Mouse (Mus musculus): ENCODE measurements around the gene Sumo1. TPM values are rescaled to one million over a fixed set of nuclear protein-coding genes. Genes with fewer than 3 reads are reported as not detected.

Gene Sumo1
- polyA plus RNA-seq, 1 experiment from 2014 or later: 375 TPM

GRCm38 (mm10) chr1:59602531-59603416, 67.9 kb downstream of the Sumo1 start:
- no peak overlapping the region for H3K9ac ChIP-seq (replicated peaks; ENCODE audit: low read length)
- ATAC-seq (ENCODE audit: low FRiP score, low TSS enrichment): no peak
- H3K27me3 ChIP-seq (ENCODE audit: insufficient read depth, low read length): no peaks in the 10 kb centered on the region
- WGBS: 50% methylated on average over 11 of the region's 11 CpGs
- H3K9me3 ChIP-seq (ENCODE audit: low read length): no peaks in the 10 kb centered on the region
- no peak overlapping the region for H3K4me3 ChIP-seq (ENCODE audit: low read length)
- no peak overlapping the region for H3K27ac ChIP-seq (ENCODE audit: low read length)
- no peak overlapping the region for H3K4me2 ChIP-seq (replicated peaks; ENCODE audit: low read depth, low read length)
- H3K4me1 ChIP-seq (ENCODE audit: insufficient read depth, low read length): no peaks in the 10 kb centered on the region
- H3K36me3 ChIP-seq (ENCODE audit: insufficient read depth, low read length): no peaks in the 10 kb centered on the region

GRCm38 (mm10) chr1:59595609-59596008, 75.0 kb downstream of the Sumo1 start:
- WGBS: 48% methylated on average over 9 of the region's 9 CpGs
- Histone ChIP-seq H3K27ac (ENCODE audit: low read length) (0 out of 2 replicates have a peak overlapping the region, but pooled peaks have one; percentile 37), H3K4me1 (ENCODE audit: insufficient read depth, low read length) (peaks cover 22% of the 10 kb centered on the region), H3K9me3 (ENCODE audit: low read length) (no peaks in the 10 kb centered on the region), H3K27me3 (ENCODE audit: insufficient read depth, low read length) (0 out of 2 replicates have a peak, but pooled peaks cover 2% of the 10 kb centered on the region), H3K4me3 (ENCODE audit: low read length) (no peak overlapping the region), H3K9ac (replicated peaks; ENCODE audit: low read length) (no peak overlapping the region), H3K36me3 (ENCODE audit: insufficient read depth, low read length) (no peaks in the 10 kb centered on the region), H3K4me2 (replicated peaks; ENCODE audit: low read depth, low read length) (no peak overlapping the region)
- no peak for ATAC-seq (ENCODE audit: low FRiP score, low TSS enrichment)

- Histone ChIP-seq H3K9ac (replicated peaks; ENCODE audit: low read length) (no peak overlapping the region), H3K36me3 (ENCODE audit: insufficient read depth, low read length) (no peaks in the 10 kb centered on the region), H3K27ac (ENCODE audit: low read length) (0 out of 2 replicates have a peak overlapping the region, but pooled peaks have one; percentile 37), H3K9me3 (ENCODE audit: low read length) (no peaks in the 10 kb centered on the region), H3K27me3 (ENCODE audit: insufficient read depth, low read length) (0 out of 2 replicates have a peak, but pooled peaks cover 2% of the 10 kb centered on the region), H3K4me3 (ENCODE audit: low read length) (no peak overlapping the region), H3K4me2 (replicated peaks; ENCODE audit: low read depth, low read length) (no peak overlapping the region), H3K4me1 (ENCODE audit: insufficient read depth, low read length) (peaks cover 31% of the 10 kb centered on the region)
- WGBS: 38% methylated on average over 11 of the region's 11 CpGs
- ATAC-seq (ENCODE audit: low FRiP score, low TSS enrichment): peak; percentile 83
Observed at GRCm38 (mm10) chr1:59594586-59595266, 75.9 kb downstream of the Sumo1 start.

GRCm38 (mm10) chr1:59593622-59594035, 77.0 kb downstream of the Sumo1 start:
- Histone ChIP-seq H3K27me3 (ENCODE audit: insufficient read depth, low read length) (0 out of 2 replicates have a peak, but pooled peaks cover 2% of the 10 kb centered on the region), H3K27ac (ENCODE audit: low read length) (no peak overlapping the region; the same call in 1 of the 2 replicates), H3K4me1 (ENCODE audit: insufficient read depth, low read length) (peaks cover 32% of the 10 kb centered on the region), H3K4me2 (replicated peaks; ENCODE audit: low read depth, low read length) (no peak overlapping the region), H3K9me3 (ENCODE audit: low read length) (no peaks in the 10 kb centered on the region), H3K9ac (replicated peaks; ENCODE audit: low read length) (no peak overlapping the region), H3K4me3 (ENCODE audit: low read length) (no peak overlapping the region), H3K36me3 (ENCODE audit: insufficient read depth, low read length) (no peaks in the 10 kb centered on the region)
- 71% methylated on average over 2 of the region's 2 CpGs for WGBS
- no peak for ATAC-seq (ENCODE audit: low FRiP score, low TSS enrichment)

GRCm38 (mm10) chr1:59592876-59593275, 77.8 kb downstream of the Sumo1 start:
- Histone ChIP-seq H3K9ac (replicated peaks; ENCODE audit: low read length) (no peak overlapping the region), H3K27me3 (ENCODE audit: insufficient read depth, low read length) (0 out of 2 replicates have a peak, but pooled peaks cover 2% of the 10 kb centered on the region), H3K9me3 (ENCODE audit: low read length) (no peaks in the 10 kb centered on the region), H3K4me1 (ENCODE audit: insufficient read depth, low read length) (peaks cover 32% of the 10 kb centered on the region), H3K4me3 (ENCODE audit: low read length) (peak overlapping the region; percentile 21; the same call in 1 of the 2 replicates), H3K36me3 (ENCODE audit: insufficient read depth, low read length) (no peaks in the 10 kb centered on the region), H3K4me2 (replicated peaks; ENCODE audit: low read depth, low read length) (peak overlapping the region; percentile 32; the same call in 1 of the 2 replicates), H3K27ac (ENCODE audit: low read length) (no peak overlapping the region)
- no peak for ATAC-seq (ENCODE audit: low FRiP score, low TSS enrichment)
- WGBS: 41% methylated on average over 12 of the region's 12 CpGs

- H3K4me1 ChIP-seq (ENCODE audit: insufficient read depth, low read length): peaks cover 32% of the 10 kb centered on the region
- H3K9me3 ChIP-seq (ENCODE audit: low read length): no peaks in the 10 kb centered on the region
- WGBS: 14% methylated on average over 10 of the region's 10 CpGs
- 0 out of 2 replicates have a peak, but pooled peaks cover 2% of the 10 kb centered on the region for H3K27me3 ChIP-seq (ENCODE audit: insufficient read depth, low read length)
- H3K9ac ChIP-seq (replicated peaks; ENCODE audit: low read length): no peak overlapping the region
- ATAC-seq (ENCODE audit: low FRiP score, low TSS enrichment): no peak
- H3K4me3 ChIP-seq (ENCODE audit: low read length): peak overlapping the region; percentile 21; the same call in 1 of the 2 replicates
- peak overlapping the region; percentile 32; the same call in 1 of the 2 replicates for H3K4me2 ChIP-seq (replicated peaks; ENCODE audit: low read depth, low read length)
- H3K27ac ChIP-seq (ENCODE audit: low read length): no peak overlapping the region
- H3K36me3 ChIP-seq (ENCODE audit: insufficient read depth, low read length): no peaks in the 10 kb centered on the region
Observed at GRCm38 (mm10) chr1:59592359-59592758, 78.3 kb downstream of the Sumo1 start.

GRCm38 (mm10) chr1:59589271-59589670, 81.4 kb downstream of the Sumo1 start:
- Histone ChIP-seq H3K4me2 (replicated peaks; ENCODE audit: low read depth, low read length) (no peak overlapping the region), H3K27ac (ENCODE audit: low read length) (no peak overlapping the region), H3K4me1 (ENCODE audit: insufficient read depth, low read length) (peaks cover 38% of the 10 kb centered on the region), H3K9me3 (ENCODE audit: low read length) (no peaks in the 10 kb centered on the region), H3K27me3 (ENCODE audit: insufficient read depth, low read length) (0 out of 2 replicates have a peak, but pooled peaks cover 2% of the 10 kb centered on the region), H3K9ac (replicated peaks; ENCODE audit: low read length) (no peak overlapping the region), H3K36me3 (ENCODE audit: insufficient read depth, low read length) (no peaks in the 10 kb centered on the region), H3K4me3 (ENCODE audit: low read length) (no peak overlapping the region)
- WGBS: 61% methylated on average over 1 of the region's 1 CpGs
- ATAC-seq (ENCODE audit: low FRiP score, low TSS enrichment): no peak

- peaks cover 24% of the 10 kb centered on the region for H3K4me1 ChIP-seq (ENCODE audit: insufficient read depth, low read length)
- H3K4me3 ChIP-seq (ENCODE audit: low read length): peak overlapping the region; percentile 23; the same call in 1 of the 2 replicates
- no peak overlapping the region for H3K27ac ChIP-seq (ENCODE audit: low read length)
- no peaks in the 10 kb centered on the region for H3K36me3 ChIP-seq (ENCODE audit: insufficient read depth, low read length)
- peak overlapping the region; percentile 53 for H3K4me2 ChIP-seq (replicated peaks; ENCODE audit: low read depth, low read length)
- ATAC-seq (ENCODE audit: low FRiP score, low TSS enrichment): 0 out of 2 replicates have a peak, but pooled peaks have one; percentile 35
- no peaks in the 10 kb centered on the region for H3K27me3 ChIP-seq (ENCODE audit: insufficient read depth, low read length)
- WGBS: 15% methylated on average over 16 of the region's 18 CpGs
- no peaks in the 10 kb centered on the region for H3K9me3 ChIP-seq (ENCODE audit: low read length)
- H3K9ac ChIP-seq (replicated peaks; ENCODE audit: low read length): peak overlapping the region; percentile 46; the same call in 1 of the 2 replicates
Observed at GRCm38 (mm10) chr1:59584656-59585410, 85.8 kb downstream of the Sumo1 start.

- Histone ChIP-seq H3K4me2 (replicated peaks; ENCODE audit: low read depth, low read length) (no peak overlapping the region), H3K36me3 (ENCODE audit: insufficient read depth, low read length) (no peaks in the 10 kb centered on the region), H3K4me3 (ENCODE audit: low read length) (no peak overlapping the region), H3K27ac (ENCODE audit: low read length) (peak overlapping the region; percentile 81), H3K9me3 (ENCODE audit: low read length) (no peaks in the 10 kb centered on the region), H3K9ac (replicated peaks; ENCODE audit: low read length) (no peak overlapping the region), H3K27me3 (ENCODE audit: insufficient read depth, low read length) (no peaks in the 10 kb centered on the region), H3K4me1 (ENCODE audit: insufficient read depth, low read length) (peaks cover 37% of the 10 kb centered on the region)
- WGBS: 67% methylated on average over 3 of the region's 3 CpGs
- no peak for ATAC-seq (ENCODE audit: low FRiP score, low TSS enrichment)
Observed at GRCm38 (mm10) chr1:59580880-59581279, 89.8 kb downstream of the Sumo1 start.

All from kidney, embryonic 16.5 days (tissue).